Mouse (Mus musculus) heart, postnatal 0 days (tissue): Measurements from ENCODE around the gene Slc26a11. TPM values are rescaled to one million over a fixed set of nuclear protein-coding genes. Genes with fewer than 3 reads are reported as not detected.

ENCODE experiments used
- ATAC-seq: fragments of 200-750 bp; cut with Nextera tagmentation; 2 replicates; pipeline ENCODE4 v1.8.0; 2017; ENCODE audit warnings: low read depth, moderate number of reproducible peaks, moderate library complexity; ENCODE audit not compliant: insufficient read depth
- DNase-seq: peaks from one replicate; pipeline ENCODE4 v3.0.0-alpha.2; 2016; ENCODE audit warnings: low spot score
- H3K27ac ChIP-seq: fragments of 300-500 bp; sonication (generic); 2 replicates; pipeline ENCODE4 v1.5.1; 2014; ENCODE audit warnings: low read depth, mild to moderate bottlenecking
- H3K27me3 ChIP-seq: fragments of 300-500 bp; sonication (generic); 2 replicates; pipeline ENCODE4 v1.6.1; 2014; ENCODE audit warnings: low read length, mixed read lengths; ENCODE audit not compliant: control insufficient read depth, insufficient read depth
- H3K36me3 ChIP-seq: fragments of 300-500 bp; sonication (generic); replicated peaks from 2 replicates; pipeline ENCODE4 v1.6.1; 2014; ENCODE audit warnings: low read length, mixed read lengths; ENCODE audit not compliant: control insufficient read depth, insufficient read depth
- H3K4me1 ChIP-seq: fragments of 300-500 bp; sonication (generic); 2 replicates; pipeline ENCODE4 v1.6.1; 2014; ENCODE audit warnings: antibody characterized with exemption; ENCODE audit not compliant: control insufficient read depth, insufficient read depth
- H3K4me2 ChIP-seq: fragments of 300-500 bp; sonication (generic); 2 replicates; pipeline ENCODE4 v1.6.1; 2014; ENCODE audit warnings: low read depth, mild to moderate bottlenecking, low read length, moderate library complexity
- H3K4me3 ChIP-seq: fragments of 300-500 bp; sonication (generic); 2 replicates; pipeline ENCODE4 v1.5.1; 2014; ENCODE audit warnings: low read depth, low read length
- H3K9ac ChIP-seq: fragments of 300-500 bp; sonication (generic); replicated peaks from 2 replicates; pipeline ENCODE4 v1.6.1; 2014; ENCODE audit warnings: low read depth, low read length, mixed read lengths
- H3K9me3 ChIP-seq: fragments of 300-500 bp; sonication (generic); replicated peaks from 2 replicates; pipeline ENCODE4 v1.6.1; 2016; ENCODE audit warnings: low read length; ENCODE audit not compliant: control insufficient read depth
- CTCF ChIP-seq: IDR thresholded peaks from 2 replicates; pipeline ENCODE4 v1.5.1; 2016; ENCODE audit warnings: antibody characterized with exemption, control low read depth, low read depth
- EP300 ChIP-seq: IDR thresholded peaks from 2 replicates; pipeline ENCODE4 v1.6.1; 2016; ENCODE audit warnings: antibody characterized with exemption, low read depth
- WGBS: fragments of 180-500 bp; shearing (Covaris S2); extraction: QIAGEN DNeasy Blood & Tissue Kit; methylation state at CpG from one replicate; pipeline ENCODE4 v1.1.7; 2014; 5-methylcytosine and 5-hydroxymethylcytosine counted together
- polyA plus RNA-seq: library from polyadenylated mRNA; unstranded; fragments of >200 nt; fragmentation: Nextera tagmentation; extraction: Ambion mirVana; gene quantifications from 2 replicates; pipeline ENCODE4 v1.2.1, GENCODE M21; 2015
- total RNA-seq: library from RNA; depleted of rRNA; stranded (reverse); fragments of >200 nt; gene quantifications from 2 replicates; pipeline ENCODE4 v1.2.3, GENCODE M21; 2014; ENCODE audit warnings: low replicate concordance

Slc26a11 gene
- total and polyA plus RNA-seq, 2 experiments from 2014 or later, result 4.0 to 5.2 TPM

DNA sequence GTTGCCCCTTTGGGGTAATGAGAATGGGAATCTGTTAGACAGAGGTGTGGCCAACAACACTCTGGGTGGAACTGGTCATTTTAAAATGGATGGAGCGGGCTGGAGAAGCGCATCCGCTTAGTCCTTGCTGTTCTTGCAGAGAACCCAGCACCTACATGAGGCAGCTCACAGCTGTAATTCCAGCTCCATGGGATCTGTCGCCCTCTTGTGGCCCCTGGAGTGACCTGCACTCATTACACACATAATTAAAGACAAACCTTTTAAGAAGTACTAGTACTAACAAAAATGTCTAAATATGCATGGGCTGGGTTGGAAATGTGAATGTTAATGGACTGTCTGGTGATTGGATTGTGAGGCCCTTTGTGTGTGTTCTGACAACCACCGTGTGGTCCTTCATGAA is 49.3 kb downstream of the Slc26a11 start:
- DNase-seq, result no peak
- Histone ChIP-seq H3K27me3 (no peaks in the 10 kb centered on the region), H3K9me3 (no peaks in the 10 kb centered on the region), H3K9ac (no peak overlapping the region), H3K4me2 (no peak overlapping the region), H3K36me3 (peaks cover 66% of the 10 kb centered on the region), H3K4me3 (no peak overlapping the region), H3K4me1 (0 out of 2 replicates have a peak, but pooled peaks cover 3% of the 10 kb centered on the region), H3K27ac (no peak overlapping the region)
- WGBS, result 56% methylated on average over 5 of the region's 5 CpGs
- peak; percentile 67 for TF ChIP-seq CTCF
- no peak for TF ChIP-seq EP300
- no peak for ATAC-seq

DNA sequence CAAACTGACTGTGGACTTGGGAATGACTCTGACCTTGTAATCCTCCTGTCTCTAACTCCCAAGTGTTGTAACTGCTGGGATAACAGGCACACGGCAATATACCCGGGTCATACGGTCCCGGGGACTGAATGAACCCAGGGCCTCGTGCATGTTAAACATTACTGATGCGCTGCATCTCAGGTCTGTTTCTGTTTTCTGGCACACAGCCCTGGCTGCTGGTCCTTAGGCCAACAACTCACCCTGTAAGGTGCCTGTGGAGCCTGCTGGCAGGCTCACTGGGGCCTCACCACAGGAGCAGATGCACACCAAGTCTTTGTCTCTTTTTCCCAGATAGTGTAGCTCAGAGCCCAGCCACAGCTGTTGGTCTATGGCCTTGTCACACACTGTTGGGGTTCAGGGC is 52.0 kb downstream of the Slc26a11 start:
- no peaks in the 10 kb centered on the region for H3K27me3 ChIP-seq
- 0 out of 2 replicates have a peak, but pooled peaks cover 3% of the 10 kb centered on the region for H3K4me1 ChIP-seq
- DNase-seq (no peak), ATAC-seq (no peak)
- H3K9me3 ChIP-seq, result no peaks in the 10 kb centered on the region
- H3K4me2 ChIP-seq, result no peak overlapping the region
- H3K9ac ChIP-seq, result no peak overlapping the region
- no peak overlapping the region for H3K27ac ChIP-seq
- H3K4me3 ChIP-seq, result no peak overlapping the region
- WGBS, result 89% methylated on average over 6 of the region's 6 CpGs
- peaks cover 89% of the 10 kb centered on the region for H3K36me3 ChIP-seq
- TF ChIP-seq EP300 (no peak), CTCF (no peak)

DNA sequence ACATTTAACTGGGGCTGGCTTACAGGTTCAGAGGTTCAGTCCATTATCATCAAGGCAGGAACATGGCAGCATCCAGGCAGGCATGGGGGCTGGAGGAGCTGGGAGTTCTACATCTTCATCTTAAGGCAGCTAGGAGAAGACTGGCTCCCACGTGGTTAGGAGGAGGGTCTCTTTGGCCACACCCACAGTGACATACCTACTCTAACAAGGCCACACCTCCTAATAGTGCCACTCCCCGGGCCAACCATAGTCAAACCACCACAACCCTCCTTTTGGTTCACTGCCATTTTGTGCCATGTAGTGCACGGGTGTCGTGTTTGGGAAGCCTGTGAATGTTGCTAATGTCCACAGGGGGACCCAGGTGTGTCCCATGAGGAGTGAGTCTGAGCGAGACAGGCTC is 52.6 kb downstream of the Slc26a11 start:
- ATAC-seq (no peak), DNase-seq (no peak)
- no peaks in the 10 kb centered on the region for H3K4me1 ChIP-seq
- H3K4me2 ChIP-seq, result no peak overlapping the region
- H3K4me3 ChIP-seq, result no peak overlapping the region
- no peaks in the 10 kb centered on the region for H3K27me3 ChIP-seq
- 65% methylated on average over 5 of the region's 5 CpGs for WGBS
- H3K27ac ChIP-seq, result no peak overlapping the region
- H3K36me3 ChIP-seq, result peaks cover 86% of the 10 kb centered on the region
- no peak for TF ChIP-seq CTCF
- TF ChIP-seq EP300, result no peak
- H3K9ac ChIP-seq, result no peak overlapping the region
- no peaks in the 10 kb centered on the region for H3K9me3 ChIP-seq

DNA sequence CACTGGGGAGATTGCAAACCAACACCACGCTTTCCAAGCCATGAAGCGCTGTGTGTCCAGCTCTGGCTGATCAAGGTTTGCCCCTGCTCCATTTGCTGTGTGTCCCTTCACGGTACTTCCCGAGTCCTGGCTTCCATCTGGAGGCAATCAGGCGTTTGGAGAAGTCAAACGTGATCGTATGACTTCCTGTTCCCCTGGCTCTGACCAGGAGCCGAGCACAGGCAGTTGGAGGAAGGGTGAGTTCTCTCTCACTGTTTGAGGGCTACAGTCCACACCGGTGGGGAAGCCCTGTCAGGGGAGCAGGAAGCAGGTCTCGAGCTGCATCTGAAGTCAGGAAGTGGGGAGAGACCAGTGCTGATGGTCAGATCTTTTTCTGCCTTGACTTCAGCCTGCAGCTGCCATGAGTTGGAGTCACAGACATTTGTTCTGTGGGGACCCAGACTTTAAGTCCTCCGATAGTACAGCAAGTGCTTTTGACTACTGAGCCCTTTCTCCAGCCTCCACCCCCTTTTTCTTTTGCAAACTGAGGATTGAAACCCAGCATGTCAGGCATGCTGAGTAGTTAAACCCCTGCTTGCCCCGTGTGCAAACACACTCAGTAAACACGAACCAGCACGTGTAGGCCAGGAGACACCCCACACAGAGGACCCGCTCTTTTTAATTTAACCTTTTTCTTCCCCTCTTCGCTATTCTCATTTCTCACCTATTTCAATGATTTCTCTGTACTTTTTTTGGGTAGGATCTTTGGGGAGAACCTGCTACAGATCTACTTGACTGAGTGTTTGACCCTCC is 64.2 kb downstream of the Slc26a11 start:
- DNase-seq, result no peak
- TF ChIP-seq EP300, result no peak
- no peak for TF ChIP-seq CTCF
- 58% methylated on average over 16 of the region's 16 CpGs for WGBS
- Histone ChIP-seq H3K4me2 (no peak overlapping the region), H3K4me1 (no peaks in the 10 kb centered on the region), H3K27ac (no peak overlapping the region), H3K27me3 (no peaks in the 10 kb centered on the region), H3K36me3 (peaks cover 100% of the 10 kb centered on the region), H3K9ac (no peak overlapping the region), H3K4me3 (no peak overlapping the region), H3K9me3 (no peaks in the 10 kb centered on the region)
- ATAC-seq, result no peak

DNA sequence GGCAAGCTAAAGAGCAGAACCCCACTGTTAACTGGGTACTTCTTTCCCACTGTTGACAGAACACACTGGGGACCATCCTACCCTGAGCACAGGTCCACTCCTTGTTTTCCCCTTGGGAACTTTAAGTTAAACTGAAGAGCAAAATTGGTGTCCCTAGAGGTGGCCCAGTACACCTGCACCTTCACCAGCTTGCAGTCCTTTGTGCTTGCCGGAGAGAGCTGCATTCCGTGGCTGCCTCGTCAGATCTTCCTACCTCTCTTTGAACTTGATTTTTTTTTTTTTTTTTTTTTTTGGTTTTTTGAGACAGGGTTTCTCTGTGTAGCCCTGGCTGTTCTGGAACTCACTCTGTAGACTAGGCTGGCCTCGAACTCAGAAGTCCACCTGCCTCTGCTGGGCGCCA is 65.1 kb downstream of the Slc26a11 start:
- H3K27ac ChIP-seq, result no peak overlapping the region
- H3K4me3 ChIP-seq, result no peak overlapping the region
- no peak for TF ChIP-seq EP300
- no peak for TF ChIP-seq CTCF
- H3K27me3 ChIP-seq, result no peaks in the 10 kb centered on the region
- no peak overlapping the region for H3K9ac ChIP-seq
- 83% methylated on average over 5 of the region's 5 CpGs for WGBS
- peaks cover 100% of the 10 kb centered on the region for H3K36me3 ChIP-seq
- no peaks in the 10 kb centered on the region for H3K4me1 ChIP-seq
- ATAC-seq (no peak), DNase-seq (no peak)
- H3K4me2 ChIP-seq, result no peak overlapping the region
- no peaks in the 10 kb centered on the region for H3K9me3 ChIP-seq

DNA sequence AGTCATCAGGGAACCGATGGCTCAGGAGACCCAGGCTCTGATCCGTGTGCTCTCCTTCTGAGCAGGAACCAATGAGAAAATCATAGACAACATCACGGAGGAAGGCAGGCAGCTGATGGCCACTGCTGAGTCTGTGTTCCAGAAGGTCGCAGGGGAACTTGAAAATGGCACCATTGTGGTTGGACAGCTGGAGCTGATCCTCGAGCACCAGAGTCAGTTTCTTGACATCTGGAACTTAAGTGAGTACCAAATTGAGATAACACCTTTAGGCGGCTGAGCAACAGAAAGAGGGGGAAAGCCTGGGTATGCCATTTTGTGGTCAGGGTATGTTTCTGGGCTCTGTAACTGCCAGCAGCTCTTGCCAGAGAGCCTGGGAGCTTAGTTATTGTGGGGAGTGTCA is 72.1 kb downstream of the Slc26a11 start:
- no peak overlapping the region for H3K4me3 ChIP-seq
- WGBS, result 66% methylated on average over 6 of the region's 6 CpGs
- H3K27ac ChIP-seq, result no peak overlapping the region
- peaks cover 89% of the 10 kb centered on the region for H3K36me3 ChIP-seq
- ATAC-seq (no peak), DNase-seq (no peak)
- no peak overlapping the region for H3K9ac ChIP-seq
- no peaks in the 10 kb centered on the region for H3K27me3 ChIP-seq
- no peak overlapping the region for H3K4me2 ChIP-seq
- H3K4me1 ChIP-seq, result peaks cover 8% of the 10 kb centered on the region
- no peaks in the 10 kb centered on the region for H3K9me3 ChIP-seq
- TF ChIP-seq EP300 (no peak), CTCF (no peak)
